Mouse (Mus musculus): ENCODE measurements at regions not wholly inside any gene's neighbourhood (a gene's known extent, or its start where the extent isn't known, plus 50 kb on each side); places are given as distances from the start of the nearest gene placed in this dataset.

DNA sequence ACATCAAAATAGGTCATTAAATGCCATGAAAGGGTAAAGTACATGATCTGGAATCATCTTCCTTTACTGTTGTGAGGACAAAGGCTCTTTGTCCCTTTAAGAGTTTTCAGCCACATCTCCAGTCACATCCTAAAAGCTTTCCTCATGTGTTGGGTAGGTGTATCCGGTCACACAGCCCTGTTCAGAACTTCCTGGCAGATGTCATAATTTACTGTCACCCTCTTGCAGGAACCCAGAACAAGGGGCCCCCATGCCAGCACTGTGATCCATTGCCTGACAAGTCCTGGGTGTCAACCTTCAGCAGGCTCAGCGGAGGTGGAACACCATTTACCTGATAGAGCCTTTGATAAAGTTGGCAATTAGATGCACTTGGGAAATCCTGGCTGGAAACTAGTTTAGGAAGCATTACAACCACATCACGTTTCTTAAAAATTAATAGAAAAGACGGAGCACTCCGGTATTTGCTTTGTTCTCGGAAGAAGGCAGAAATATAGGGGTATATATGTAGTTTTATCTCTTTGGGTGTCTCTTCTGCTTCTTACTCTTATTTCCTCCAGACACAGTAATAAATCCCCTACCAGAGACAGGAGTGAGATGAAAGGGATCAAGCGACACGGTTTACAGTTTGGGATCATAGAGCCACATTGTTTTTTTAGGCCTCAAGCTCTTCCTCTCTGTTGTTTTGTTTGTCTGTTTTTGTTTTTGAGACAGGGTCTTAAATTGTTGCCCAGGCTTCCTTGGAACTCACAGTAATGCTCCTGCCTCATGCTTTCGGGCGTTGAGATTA lies 527.0 kb upstream of the Jag1 start:
- H3K9ac ChIP-seq (ENCODE audit: low read depth, low read length) = no peak overlapping the region
- no peak overlapping the region for H3K4me3 ChIP-seq (ENCODE audit: low read length)
- H3K4me1 ChIP-seq (ENCODE audit: control insufficient read depth, insufficient read depth, low read length) = peaks cover 12% of the 10 kb centered on the region
- H3K27me3 ChIP-seq (ENCODE audit: control insufficient read depth, insufficient read depth, low read length) = no peaks in the 10 kb centered on the region
- 12% methylated on average over 10 of the region's 10 CpGs for WGBS
- peak; percentile 94 for ATAC-seq (ENCODE audit: low FRiP score, low TSS enrichment)
- no peaks in the 10 kb centered on the region for H3K9me3 ChIP-seq (ENCODE audit: control insufficient read depth, low read length)
- no peaks in the 10 kb centered on the region for H3K36me3 ChIP-seq (ENCODE audit: control insufficient read depth, insufficient read depth, low read length)
- H3K27ac ChIP-seq (ENCODE audit: low read depth, low read length) = no peak overlapping the region
- no peak overlapping the region for H3K4me2 ChIP-seq (replicated peaks; ENCODE audit: low read depth, low read length)

DNA sequence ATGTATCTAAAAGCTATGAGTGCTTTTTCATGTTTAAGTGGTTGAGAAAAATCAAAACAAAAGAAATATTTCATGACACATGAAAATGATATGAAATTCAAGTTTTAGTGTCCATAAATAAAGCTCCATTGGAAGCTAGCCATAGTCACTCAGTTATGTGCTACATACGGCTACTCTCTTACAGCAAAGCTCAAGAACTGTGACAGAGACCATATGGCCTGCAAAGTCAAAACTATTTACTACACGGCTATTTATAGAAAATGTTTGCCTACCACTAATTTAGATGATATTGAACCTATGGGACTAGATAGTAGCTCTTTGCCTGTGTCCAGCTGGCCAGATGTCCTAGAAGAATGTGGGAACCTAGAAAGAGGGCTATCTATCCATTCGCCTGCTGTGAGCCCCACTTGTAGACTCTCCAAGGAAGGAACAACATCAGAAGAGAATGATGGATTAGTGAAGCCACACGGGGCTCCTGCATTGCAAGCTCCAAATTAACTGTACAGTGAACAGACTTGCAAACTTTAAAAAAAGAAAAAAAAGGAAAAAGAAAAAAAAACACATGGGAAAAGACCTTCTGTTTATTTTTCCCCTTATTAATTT lies 518.7 kb upstream of the Jag1 start:
- Histone ChIP-seq H3K27me3 (ENCODE audit: control insufficient read depth, insufficient read depth, low read length) (no peaks in the 10 kb centered on the region), H3K9me3 (ENCODE audit: control insufficient read depth, low read length) (no peaks in the 10 kb centered on the region), H3K4me3 (ENCODE audit: low read length) (no peak overlapping the region), H3K4me1 (ENCODE audit: control insufficient read depth, insufficient read depth, low read length) (no peaks in the 10 kb centered on the region), H3K27ac (ENCODE audit: low read depth, low read length) (peak overlapping the region; percentile 69), H3K4me2 (replicated peaks; ENCODE audit: low read depth, low read length) (no peak overlapping the region), H3K9ac (ENCODE audit: low read depth, low read length) (no peak overlapping the region), H3K36me3 (ENCODE audit: control insufficient read depth, insufficient read depth, low read length) (no peaks in the 10 kb centered on the region)
- ATAC-seq (ENCODE audit: low FRiP score, low TSS enrichment) = peak; percentile 60; the same call in 1 of the 2 replicates
- WGBS = 47% methylated on average over 4 of the region's 4 CpGs

DNA sequence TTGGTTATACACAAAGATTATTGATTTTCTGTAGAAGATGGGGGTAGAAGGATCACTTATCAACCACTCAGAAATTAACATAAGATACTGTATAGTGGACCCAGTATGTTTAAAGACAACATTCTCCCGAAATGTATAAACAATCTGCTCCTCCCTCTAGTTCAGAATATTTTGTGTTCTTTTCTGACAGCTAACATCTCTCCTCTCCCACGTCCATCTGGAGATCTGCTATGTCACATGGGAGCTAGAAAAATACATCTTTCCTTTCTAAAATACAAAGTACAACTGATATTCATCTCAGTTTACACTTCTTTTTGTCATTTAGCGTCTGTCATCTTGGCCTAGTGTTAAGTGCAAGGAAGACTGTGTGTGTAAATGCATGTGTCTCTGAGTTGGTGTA lies 500.2 kb upstream of the Jag1 start:
- H3K4me3 ChIP-seq (ENCODE audit: low read length) = no peak overlapping the region
- H3K4me2 ChIP-seq (replicated peaks; ENCODE audit: low read depth, low read length) = no peak overlapping the region
- H3K27me3 ChIP-seq (ENCODE audit: control insufficient read depth, insufficient read depth, low read length) = no peaks in the 10 kb centered on the region
- no peaks in the 10 kb centered on the region for H3K36me3 ChIP-seq (ENCODE audit: control insufficient read depth, insufficient read depth, low read length)
- H3K4me1 ChIP-seq (ENCODE audit: control insufficient read depth, insufficient read depth, low read length) = no peaks in the 10 kb centered on the region
- H3K9ac ChIP-seq (ENCODE audit: low read depth, low read length) = no peak overlapping the region
- ATAC-seq (ENCODE audit: low FRiP score, low TSS enrichment) = no peak
- no peak overlapping the region for H3K27ac ChIP-seq (ENCODE audit: low read depth, low read length)
- 79% methylated on average over 3 of the region's 3 CpGs for WGBS
- H3K9me3 ChIP-seq (ENCODE audit: control insufficient read depth, low read length) = no peaks in the 10 kb centered on the region

DNA sequence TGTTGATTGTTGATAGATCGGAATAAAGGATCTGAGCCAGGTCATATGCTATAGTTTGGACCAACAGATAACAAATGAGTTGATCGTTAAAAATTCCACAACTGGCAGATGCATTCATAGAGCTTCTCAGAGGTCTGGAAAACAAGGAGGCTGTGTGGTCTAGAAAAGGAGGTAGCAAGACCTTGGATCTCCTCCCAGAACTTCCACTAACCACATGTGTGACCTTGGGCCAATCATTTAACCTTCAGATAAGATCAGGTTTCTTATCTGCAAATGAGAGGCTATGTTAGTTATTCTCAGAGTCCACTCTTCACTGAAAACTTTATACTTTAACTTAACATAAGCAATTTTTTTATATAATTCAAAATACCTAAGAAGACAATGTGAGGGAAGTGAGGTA lies 497.3 kb upstream of the Jag1 start:
- no peak overlapping the region for H3K4me3 ChIP-seq (ENCODE audit: low read length)
- H3K9ac ChIP-seq (ENCODE audit: low read depth, low read length) = no peak overlapping the region
- no peaks in the 10 kb centered on the region for H3K9me3 ChIP-seq (ENCODE audit: control insufficient read depth, low read length)
- no peaks in the 10 kb centered on the region for H3K36me3 ChIP-seq (ENCODE audit: control insufficient read depth, insufficient read depth, low read length)
- no peak for ATAC-seq (ENCODE audit: low FRiP score, low TSS enrichment)
- H3K27ac ChIP-seq (ENCODE audit: low read depth, low read length) = no peak overlapping the region
- no peaks in the 10 kb centered on the region for H3K4me1 ChIP-seq (ENCODE audit: control insufficient read depth, insufficient read depth, low read length)
- H3K27me3 ChIP-seq (ENCODE audit: control insufficient read depth, insufficient read depth, low read length) = no peaks in the 10 kb centered on the region
- 87% methylated on average over 2 of the region's 2 CpGs for WGBS
- H3K4me2 ChIP-seq (replicated peaks; ENCODE audit: low read depth, low read length) = no peak overlapping the region

DNA sequence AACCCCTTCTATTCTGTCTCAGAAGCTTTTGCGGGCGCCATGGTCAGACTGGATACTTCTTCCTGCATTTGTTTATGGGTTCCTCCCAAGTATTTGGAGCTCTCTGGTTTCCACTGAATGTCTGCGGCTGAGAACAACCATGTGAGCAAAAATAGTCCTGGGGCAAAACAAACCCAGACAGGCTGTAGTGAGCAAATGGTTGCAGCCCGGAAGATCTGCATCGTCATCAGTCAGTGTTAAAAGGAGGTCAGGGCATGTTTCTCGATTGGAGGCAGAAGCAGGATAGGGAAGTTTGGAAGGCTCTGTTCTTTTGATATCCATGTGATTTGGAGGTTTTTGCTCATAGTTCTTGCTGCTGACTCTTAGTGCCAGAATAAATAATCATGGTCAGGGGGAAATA lies 492.1 kb upstream of the Jag1 start:
- Histone ChIP-seq H3K9me3 (ENCODE audit: control insufficient read depth, low read length) (no peaks in the 10 kb centered on the region), H3K4me1 (ENCODE audit: control insufficient read depth, insufficient read depth, low read length) (no peaks in the 10 kb centered on the region), H3K27me3 (ENCODE audit: control insufficient read depth, insufficient read depth, low read length) (no peaks in the 10 kb centered on the region), H3K36me3 (ENCODE audit: control insufficient read depth, insufficient read depth, low read length) (no peaks in the 10 kb centered on the region), H3K4me2 (replicated peaks; ENCODE audit: low read depth, low read length) (no peak overlapping the region), H3K4me3 (ENCODE audit: low read length) (no peak overlapping the region), H3K9ac (ENCODE audit: low read depth, low read length) (no peak overlapping the region), H3K27ac (ENCODE audit: low read depth, low read length) (no peak overlapping the region)
- ATAC-seq (ENCODE audit: low FRiP score, low TSS enrichment) = no peak
- WGBS = 31% methylated on average over 6 of the region's 6 CpGs

DNA sequence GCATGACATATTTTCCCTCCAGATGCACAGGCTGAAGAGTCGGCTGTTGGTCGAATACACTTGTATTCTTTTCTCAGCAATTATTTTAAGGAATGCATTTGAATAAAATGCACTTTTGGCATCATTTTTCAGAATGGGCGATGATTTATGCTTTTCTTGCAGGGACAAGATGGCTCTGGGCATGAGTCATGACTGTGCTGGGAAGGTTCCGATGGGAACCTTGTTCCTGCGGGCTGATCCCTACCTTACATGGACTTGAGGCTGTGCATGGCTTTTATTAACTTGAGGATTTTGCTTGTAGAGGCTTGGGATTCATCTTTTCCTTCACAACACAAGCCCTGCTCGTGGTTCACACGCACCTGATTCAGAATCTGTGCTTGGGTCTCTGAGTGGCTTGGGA lies 481.7 kb upstream of the Jag1 start:
- H3K4me2 ChIP-seq (replicated peaks; ENCODE audit: low read depth, low read length) = no peak overlapping the region
- no peaks in the 10 kb centered on the region for H3K36me3 ChIP-seq (ENCODE audit: control insufficient read depth, insufficient read depth, low read length)
- no peak for ATAC-seq (ENCODE audit: low FRiP score, low TSS enrichment)
- H3K27ac ChIP-seq (ENCODE audit: low read depth, low read length) = no peak overlapping the region
- no peaks in the 10 kb centered on the region for H3K4me1 ChIP-seq (ENCODE audit: control insufficient read depth, insufficient read depth, low read length)
- WGBS = 92% methylated on average over 7 of the region's 7 CpGs
- H3K9ac ChIP-seq (ENCODE audit: low read depth, low read length) = no peak overlapping the region
- H3K4me3 ChIP-seq (ENCODE audit: low read length) = no peak overlapping the region
- no peaks in the 10 kb centered on the region for H3K9me3 ChIP-seq (ENCODE audit: control insufficient read depth, low read length)
- H3K27me3 ChIP-seq (ENCODE audit: control insufficient read depth, insufficient read depth, low read length) = no peaks in the 10 kb centered on the region

DNA sequence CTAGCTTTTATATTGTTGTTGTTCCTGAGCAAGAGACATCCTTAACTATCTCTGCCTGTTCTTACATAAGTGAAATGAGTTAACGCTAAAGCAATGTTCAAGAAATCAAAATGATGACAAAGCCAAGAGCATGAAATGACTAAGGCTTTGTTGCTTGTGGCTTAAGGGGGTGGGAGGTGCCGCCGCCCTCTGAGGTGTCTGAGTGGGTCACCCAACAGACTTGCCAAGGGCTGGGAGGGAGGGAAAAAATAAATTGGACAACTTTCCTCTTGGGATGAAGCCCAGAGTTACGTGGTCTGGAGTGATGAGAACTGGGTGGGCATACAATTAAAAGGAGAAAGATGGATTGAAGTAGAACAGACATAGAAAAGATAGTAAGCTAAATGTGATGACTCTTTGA lies 478.1 kb upstream of the Jag1 start:
- ATAC-seq (ENCODE audit: low FRiP score, low TSS enrichment) = no peak
- Histone ChIP-seq H3K4me1 (ENCODE audit: control insufficient read depth, insufficient read depth, low read length) (no peaks in the 10 kb centered on the region), H3K9ac (ENCODE audit: low read depth, low read length) (no peak overlapping the region), H3K9me3 (ENCODE audit: control insufficient read depth, low read length) (no peaks in the 10 kb centered on the region), H3K27me3 (ENCODE audit: control insufficient read depth, insufficient read depth, low read length) (no peaks in the 10 kb centered on the region), H3K4me3 (ENCODE audit: low read length) (no peak overlapping the region), H3K27ac (ENCODE audit: low read depth, low read length) (no peak overlapping the region), H3K36me3 (ENCODE audit: control insufficient read depth, insufficient read depth, low read length) (no peaks in the 10 kb centered on the region), H3K4me2 (replicated peaks; ENCODE audit: low read depth, low read length) (no peak overlapping the region)
- 93% methylated on average over 4 of the region's 4 CpGs for WGBS

DNA sequence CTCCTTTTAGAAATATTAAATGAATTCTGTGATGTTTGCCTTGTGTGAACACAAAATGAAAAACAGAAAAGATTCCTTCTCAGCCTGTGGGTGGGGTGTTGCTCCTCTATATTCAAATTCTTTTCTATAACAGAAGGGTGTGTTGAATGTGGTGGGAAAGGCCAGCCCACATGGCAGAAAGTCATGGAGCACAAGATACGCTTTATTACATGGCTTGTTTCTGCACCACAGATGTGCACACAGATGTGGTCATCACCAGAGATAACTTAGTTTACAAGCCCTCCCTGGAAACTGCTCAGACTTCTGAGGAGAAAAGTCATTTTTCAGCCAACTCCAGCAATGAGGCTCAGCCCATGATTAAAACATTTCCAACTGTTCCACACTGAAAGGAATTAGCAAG lies 475.1 kb upstream of the Jag1 start:
- Histone ChIP-seq H3K4me3 (ENCODE audit: low read length) (no peak overlapping the region), H3K27ac (ENCODE audit: low read depth, low read length) (no peak overlapping the region), H3K4me2 (replicated peaks; ENCODE audit: low read depth, low read length) (no peak overlapping the region), H3K27me3 (ENCODE audit: control insufficient read depth, insufficient read depth, low read length) (no peaks in the 10 kb centered on the region), H3K9me3 (ENCODE audit: control insufficient read depth, low read length) (no peaks in the 10 kb centered on the region), H3K9ac (ENCODE audit: low read depth, low read length) (no peak overlapping the region), H3K4me1 (ENCODE audit: control insufficient read depth, insufficient read depth, low read length) (no peaks in the 10 kb centered on the region), H3K36me3 (ENCODE audit: control insufficient read depth, insufficient read depth, low read length) (no peaks in the 10 kb centered on the region)
- whole genome bisulfite sequencing = 90% methylated on average over 1 of the region's 1 CpGs
- ATAC-seq (ENCODE audit: low FRiP score, low TSS enrichment) = no peak

DNA sequence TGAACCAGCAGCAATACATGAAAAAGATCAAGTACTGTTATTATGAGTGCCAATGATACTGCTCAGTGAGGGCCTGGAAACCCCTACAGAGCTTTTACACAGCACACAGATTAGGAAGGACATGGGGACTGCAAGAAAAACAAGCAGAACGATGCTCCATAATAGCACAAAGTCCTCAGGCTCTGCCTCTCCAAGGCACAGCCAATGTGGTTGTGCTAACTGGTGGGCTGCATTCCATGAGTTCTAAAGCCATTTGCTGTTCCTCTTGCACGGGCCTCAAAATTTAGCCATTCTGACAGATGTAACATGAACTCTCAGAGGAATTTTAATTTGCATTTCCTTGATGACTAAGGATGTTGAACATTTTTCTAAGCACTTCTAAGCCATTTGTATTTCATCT lies 465.0 kb upstream of the Jag1 start:
- no peak overlapping the region for H3K4me3 ChIP-seq (ENCODE audit: low read length)
- H3K9ac ChIP-seq (ENCODE audit: low read depth, low read length) = no peak overlapping the region
- H3K4me1 ChIP-seq (ENCODE audit: control insufficient read depth, insufficient read depth, low read length) = no peaks in the 10 kb centered on the region
- H3K27me3 ChIP-seq (ENCODE audit: control insufficient read depth, insufficient read depth, low read length) = no peaks in the 10 kb centered on the region
- no peak overlapping the region for H3K27ac ChIP-seq (ENCODE audit: low read depth, low read length)
- no peak overlapping the region for H3K4me2 ChIP-seq (replicated peaks; ENCODE audit: low read depth, low read length)
- H3K36me3 ChIP-seq (ENCODE audit: control insufficient read depth, insufficient read depth, low read length) = no peaks in the 10 kb centered on the region
- ATAC-seq (ENCODE audit: low FRiP score, low TSS enrichment) = no peak
- no peaks in the 10 kb centered on the region for H3K9me3 ChIP-seq (ENCODE audit: control insufficient read depth, low read length)
- 29% methylated on average over 2 of the region's 2 CpGs for WGBS

Measured in kidney, embryonic 14.5 days (tissue).